Mouse (Mus musculus): Measurements from ENCODE around the gene Pou6f2.

Pou6f2 gene

DNA sequence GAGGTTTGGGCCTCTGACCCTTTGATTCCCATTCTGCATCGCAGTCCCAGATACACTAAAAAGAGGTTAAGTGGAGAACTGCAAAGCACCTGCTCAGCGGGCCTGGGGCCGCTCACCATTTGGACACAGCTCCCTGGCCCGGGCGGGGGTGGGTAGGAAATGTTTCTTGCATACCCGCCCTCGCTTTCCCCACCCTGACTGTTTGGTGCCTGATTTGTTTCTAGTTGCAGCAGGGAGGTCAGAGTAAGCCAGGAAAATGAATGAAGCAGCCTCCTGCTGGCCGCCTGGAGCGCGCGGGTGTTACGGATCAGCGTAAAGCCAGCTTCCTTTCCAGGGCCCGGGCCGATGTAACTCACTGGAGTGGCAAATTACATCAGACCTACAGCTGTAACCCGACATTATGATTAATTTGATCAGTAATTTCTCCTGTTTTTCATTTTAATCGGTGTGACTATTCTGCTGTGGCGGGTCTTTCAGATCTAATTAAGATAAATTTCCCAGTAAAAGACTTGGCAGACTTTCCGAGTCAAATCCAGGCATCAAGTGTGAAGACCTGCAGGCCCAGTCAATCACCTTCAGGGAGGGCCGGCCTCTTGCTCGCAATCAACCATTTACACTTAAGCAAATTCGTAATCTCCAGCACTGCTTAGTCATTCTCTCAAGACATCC lies 178.8 kb downstream of the Pou6f2 start:
- no peak for DNase-seq (ENCODE audit: low spot score in 2 of 2)

DNA sequence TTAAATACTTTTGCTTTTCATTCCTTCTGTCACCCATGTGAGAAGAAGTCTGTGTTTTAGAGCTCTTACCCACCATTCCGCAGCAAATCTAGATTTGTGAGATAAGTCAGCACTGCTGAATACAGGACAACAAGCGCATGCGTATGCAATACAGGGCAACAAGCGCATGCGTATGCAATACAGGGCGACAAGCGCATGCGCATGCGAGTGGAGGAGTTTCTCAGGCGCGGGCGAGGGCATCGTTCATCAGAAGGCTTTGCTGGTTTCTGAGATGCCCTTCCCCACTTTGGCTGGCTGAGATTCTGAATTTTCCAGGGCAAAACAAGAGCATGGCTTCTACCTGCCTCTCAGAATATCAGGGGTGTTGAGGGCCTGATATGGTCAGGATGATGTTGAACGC lies 186.2 kb downstream of the Pou6f2 start:
- no peak for DNase-seq (ENCODE audit: low spot score in 2 of 2)

DNA sequence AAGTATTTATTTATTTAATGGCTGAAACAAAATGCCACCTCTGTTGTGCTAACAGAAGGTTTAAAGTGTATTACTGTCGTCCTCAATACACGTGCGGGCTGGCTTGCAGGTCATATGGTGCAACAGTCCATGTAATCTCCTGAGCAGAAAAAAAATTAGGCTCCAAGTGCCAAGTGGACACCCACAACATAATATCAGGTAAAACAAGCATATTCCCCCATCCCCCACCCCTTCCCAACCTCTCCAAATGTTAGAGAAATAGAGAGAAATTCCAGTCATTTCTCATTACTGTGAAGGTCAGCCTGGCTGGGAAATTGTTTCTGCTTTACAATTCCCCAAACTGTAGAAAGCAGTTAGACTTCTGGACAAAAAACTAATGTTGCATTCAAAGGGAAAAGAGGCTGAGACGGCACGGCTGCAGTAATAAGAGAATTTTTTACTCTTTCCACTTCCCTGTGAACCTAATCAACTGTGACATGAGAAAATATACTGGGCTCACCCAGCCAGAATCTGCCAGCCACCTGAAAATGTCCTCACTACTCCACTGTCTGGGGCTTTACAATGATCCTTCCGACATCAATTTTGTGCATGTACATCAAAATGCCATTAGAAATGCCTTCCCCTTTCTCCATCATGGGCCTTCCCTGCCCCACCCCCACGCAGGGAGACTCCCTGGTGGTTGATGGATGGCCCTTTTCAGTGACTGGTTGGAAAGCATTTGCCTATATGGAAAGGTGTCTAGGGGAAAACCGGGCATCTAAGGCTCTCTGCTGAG lies 192.8 kb downstream of the Pou6f2 start:
- no peak for DNase-seq (ENCODE audit: low spot score in 2 of 2)

DNA sequence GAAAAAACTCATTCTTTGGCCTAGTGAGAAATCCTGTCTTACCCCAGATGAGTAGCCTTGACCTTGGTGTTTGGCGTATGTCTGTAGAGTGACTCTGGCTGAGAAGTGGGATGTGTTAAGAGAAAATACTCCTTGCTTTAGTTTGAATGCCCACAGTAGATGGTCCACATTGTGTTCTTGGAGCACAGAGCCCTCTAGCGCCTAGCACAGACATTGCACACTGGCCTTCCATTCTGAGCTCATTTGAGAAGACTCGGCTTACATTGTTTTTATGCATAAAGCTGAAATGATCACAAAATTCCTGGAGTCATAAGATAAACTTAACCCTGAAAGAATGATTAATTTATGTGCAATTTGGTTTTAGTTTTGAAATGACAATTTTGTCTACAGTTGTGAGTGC lies 223.5 kb downstream of the Pou6f2 start:
- DNase-seq (ENCODE audit: low spot score in 2 of 2) = no peak

DNA sequence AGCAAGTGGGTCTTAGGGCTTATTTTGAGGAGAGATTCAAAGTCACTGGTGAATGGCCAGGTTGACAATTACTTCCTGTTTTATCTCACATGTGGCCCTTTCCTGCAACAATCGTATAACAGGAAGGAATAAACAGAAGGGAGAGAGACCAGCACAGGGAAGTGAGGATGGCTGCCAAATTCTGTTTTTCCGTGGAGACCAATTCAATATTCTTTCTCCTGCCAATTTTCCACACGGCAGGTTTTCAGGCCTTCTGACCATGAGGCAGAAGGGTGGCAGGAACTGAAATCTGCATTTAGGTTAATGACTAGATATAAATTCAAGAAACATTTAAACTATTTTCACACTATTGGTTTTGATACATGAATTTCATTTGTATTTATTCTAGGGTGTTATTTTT lies 224.5 kb downstream of the Pou6f2 start:
- DNase-seq (ENCODE audit: low spot score in 2 of 2) = no peak

DNA sequence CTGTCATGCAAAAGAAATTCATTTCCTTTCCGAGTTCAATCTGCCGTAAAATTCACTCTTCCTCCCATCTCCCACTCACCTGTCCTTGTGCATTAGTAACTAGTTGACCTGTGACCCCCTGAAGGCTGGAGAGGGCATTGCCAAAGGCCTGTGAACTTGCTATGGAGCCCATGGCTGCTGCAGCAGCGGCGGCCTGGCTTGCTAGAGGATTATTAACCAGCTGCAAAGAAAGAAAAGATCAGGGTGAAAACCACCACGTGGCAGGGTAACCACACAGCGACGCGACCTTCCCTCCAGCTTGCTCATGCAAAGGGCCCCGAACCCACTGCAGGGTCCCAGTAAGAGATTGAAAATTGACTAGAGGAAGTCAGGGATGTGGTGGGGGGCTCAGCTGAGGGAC lies 225.2 kb downstream of the Pou6f2 start:
- DNase-seq (ENCODE audit: low spot score in 2 of 2) = no peak

DNA sequence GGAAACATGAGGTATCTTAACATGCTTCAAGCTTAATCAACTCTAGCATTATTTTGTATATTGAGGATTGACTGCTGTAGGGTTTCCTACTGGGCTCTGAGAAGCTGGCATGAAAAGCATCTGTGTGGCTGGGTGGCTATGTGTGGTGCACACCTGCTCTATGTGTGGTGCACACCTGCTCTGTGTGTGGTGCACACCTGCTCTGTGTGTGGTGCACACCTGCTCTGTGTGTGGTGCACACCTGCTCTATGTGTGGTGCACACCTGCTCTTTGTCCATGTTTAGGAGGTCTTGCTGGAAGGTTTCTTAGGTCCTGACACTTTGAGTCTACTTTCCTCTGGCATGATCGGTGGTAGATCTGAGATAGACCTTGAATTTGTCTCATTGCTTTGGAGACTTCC lies 233.3 kb downstream of the Pou6f2 start:
- no peak for DNase-seq (ENCODE audit: low spot score in 2 of 2)

DNA sequence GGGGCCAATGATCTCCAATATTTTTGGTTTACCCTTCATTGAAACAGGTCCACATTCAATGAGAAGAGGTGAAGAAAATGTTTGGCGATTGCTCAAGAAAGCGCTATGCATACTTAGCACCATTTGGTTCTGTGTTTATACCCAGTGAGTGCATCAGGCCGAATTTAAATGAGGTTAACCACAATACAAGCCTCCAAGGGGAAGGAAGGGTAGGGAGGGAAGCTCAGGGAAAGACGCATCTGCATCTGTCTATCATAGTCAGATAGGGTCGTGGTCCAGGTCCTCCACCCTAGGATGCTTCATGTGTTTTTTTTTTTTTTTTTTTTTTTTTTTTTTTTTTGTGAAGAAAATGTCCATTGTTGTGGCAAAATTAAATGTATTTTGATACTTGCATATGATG lies 236.9 kb downstream of the Pou6f2 start:
- DNase-seq (ENCODE audit: low spot score in 2 of 2) = no peak

DNA sequence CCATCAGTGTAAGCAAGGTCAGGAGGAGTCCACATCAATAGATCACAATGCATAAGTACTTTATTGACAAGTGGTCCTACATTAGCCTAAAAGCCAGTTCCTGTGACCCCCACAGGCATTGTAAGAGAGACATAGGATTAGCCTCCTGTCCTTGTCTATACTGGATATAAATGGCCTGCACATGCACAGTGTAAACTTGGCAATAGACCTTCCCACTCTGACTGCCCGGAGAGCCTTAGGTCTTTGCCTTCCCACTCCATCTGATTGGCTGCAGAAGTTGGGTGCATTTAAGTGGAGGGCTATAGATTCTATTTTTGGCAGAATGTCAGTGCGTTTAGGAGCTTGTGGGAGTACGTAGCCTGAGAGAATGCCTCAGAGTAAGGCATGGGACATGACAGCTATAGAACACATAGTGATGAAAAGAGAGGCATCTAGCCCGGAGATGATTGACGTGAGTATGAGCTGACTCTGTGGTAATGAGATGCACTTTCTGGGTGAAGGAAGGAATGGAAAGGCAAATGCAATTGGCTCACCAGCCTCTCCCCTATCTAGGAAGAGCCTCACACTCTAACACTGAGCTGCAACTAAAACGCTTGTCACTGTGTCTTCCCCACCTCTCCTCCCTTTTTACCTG lies 243.4 kb downstream of the Pou6f2 start:
- no peak for DNase-seq (ENCODE audit: low spot score in 2 of 2)

DNA sequence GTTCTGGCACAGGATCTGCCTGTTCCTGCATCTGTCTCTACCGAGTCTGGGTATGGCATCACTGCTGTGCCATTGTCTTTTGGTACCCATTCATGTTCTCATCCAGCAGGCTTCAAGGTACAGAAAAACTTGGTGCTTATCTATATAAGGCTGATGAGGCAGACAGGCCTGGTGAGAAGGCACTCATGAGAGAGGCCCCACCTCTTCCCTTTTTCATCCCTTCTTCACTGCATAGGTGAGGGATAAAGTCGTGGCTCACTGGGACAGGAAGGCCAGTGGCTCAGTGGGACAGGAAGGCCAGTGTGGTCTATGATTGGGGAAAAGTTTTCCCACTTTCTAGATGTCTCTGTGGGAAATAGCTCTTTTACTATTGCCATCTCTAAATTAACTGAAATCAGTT lies 263.8 kb downstream of the Pou6f2 start:
- no peak for DNase-seq (ENCODE audit: low spot score in 2 of 2)

DNA sequence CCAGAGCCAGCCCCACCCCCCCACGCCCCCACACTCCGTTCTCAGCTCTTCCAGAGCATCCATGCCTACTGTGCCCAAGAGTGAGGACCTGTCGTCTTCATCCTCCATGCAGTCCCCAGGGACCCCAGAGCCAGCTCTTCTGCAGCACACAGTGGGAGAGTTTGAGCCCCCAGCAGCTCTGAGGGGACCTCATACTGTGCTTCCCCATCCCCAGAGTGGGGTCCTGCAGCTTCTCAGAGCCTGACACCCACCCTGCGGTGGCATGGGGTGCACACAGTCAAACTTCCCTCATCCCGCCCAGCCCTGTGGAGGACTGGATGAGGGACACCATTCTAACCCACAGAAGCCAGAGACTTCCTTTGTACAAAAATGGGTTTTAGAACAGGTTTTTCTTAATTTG lies 264.3 kb downstream of the Pou6f2 start:
- DNase-seq (ENCODE audit: low spot score in 2 of 2) = no peak

DNA sequence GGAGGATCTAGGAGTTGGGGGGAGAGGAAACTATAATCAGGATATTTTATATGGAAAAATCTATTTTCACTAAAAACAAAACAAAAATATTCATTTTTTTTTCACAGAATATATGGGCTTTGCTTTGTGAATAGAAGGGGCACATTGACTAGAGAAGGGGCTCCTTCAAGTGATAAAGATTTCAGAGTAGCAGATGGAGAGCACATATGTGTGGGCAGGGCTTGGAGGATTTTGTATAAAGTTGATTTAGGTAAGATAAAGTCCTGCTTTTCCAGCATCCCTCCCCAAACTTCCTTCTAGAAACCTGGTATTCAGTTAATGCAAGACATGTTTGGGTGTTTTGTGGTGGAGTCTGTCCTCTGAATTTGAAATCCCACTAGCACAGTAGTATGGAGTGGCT lies 266.2 kb downstream of the Pou6f2 start:
- DNase-seq (ENCODE audit: low spot score in 2 of 2) = no peak

DNA sequence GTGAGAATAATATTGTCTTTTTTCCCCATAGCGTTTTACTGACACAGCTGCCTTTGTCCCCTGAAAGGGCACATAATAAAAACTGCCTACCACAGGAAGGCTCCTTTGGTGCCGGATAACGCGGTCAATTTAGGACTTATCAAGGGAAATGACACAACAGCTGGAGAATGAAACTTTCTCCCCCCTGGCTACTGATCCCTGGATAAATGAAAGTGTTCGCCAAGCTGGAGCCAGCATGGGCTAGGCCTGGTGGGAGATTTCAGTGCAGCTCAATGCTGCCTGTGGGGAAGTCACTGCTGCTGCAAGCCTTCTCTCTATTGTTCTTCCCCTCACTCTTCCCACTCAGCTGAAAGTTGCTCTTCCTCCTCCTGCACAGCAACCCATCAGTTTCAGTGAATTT lies 267.8 kb downstream of the Pou6f2 start:
- no peak for DNase-seq (ENCODE audit: low spot score in 2 of 2)

DNA sequence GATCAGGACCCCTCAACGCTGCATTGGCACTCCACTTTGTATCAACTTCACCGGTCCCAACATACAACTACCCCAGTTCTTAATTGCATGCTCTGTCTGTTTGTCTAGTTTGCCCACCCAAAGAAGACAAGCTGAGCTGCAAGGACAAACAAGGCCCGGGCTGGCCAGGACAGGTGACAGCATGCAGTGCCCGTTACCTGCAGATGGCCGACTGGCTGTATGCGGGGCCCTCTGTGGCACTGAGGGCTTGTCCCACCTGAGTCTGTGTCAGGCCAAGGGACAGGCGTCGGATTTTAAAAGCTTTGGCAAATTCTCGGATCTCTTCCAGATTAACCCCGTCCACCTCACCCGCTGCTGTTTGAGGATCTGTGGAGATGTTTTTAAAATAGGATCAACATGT lies 268.7 kb downstream of the Pou6f2 start:
- DNase-seq (ENCODE audit: low spot score in 2 of 2) = no peak

DNA sequence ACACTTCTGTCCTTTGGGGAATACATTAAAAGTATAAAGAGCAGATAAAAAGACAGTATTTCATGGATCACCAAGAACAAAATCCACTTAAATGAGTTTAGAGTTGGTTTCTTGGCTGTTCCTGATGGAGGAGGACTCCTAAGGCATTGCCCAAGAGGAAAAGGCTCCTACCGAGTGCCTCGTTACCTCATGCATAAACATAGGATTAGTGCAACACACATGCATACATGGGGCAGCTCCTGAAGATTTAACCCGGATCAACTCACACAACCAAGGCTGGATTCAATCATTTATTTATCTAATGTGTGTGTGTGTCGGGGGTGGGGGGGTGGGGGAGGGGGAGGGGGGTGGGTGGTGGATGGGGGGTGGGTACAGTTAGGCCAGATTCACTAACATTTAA lies 269.4 kb downstream of the Pou6f2 start:
- DNase-seq (ENCODE audit: low spot score in 2 of 2) = no peak

DNA sequence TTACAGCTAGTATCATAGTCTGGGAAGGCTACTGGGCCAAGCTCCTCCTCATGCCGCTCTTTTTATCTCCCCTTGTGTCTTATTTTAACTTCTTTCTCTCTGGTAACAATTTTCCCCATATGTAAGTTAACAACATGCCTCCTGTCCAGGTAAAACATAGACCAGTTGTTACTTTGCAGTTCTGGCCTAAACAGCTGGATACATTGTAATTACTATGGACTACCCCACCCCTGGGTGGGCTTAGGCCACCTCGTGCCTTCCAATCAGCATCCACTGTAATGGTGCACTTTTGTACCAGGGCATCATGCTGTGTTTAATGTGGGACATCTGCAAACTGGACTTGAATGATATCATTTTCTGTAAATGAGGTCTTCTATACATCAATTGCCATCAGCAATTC lies 271.4 kb downstream of the Pou6f2 start:
- DNase-seq (ENCODE audit: low spot score in 2 of 2) = no peak

DNA sequence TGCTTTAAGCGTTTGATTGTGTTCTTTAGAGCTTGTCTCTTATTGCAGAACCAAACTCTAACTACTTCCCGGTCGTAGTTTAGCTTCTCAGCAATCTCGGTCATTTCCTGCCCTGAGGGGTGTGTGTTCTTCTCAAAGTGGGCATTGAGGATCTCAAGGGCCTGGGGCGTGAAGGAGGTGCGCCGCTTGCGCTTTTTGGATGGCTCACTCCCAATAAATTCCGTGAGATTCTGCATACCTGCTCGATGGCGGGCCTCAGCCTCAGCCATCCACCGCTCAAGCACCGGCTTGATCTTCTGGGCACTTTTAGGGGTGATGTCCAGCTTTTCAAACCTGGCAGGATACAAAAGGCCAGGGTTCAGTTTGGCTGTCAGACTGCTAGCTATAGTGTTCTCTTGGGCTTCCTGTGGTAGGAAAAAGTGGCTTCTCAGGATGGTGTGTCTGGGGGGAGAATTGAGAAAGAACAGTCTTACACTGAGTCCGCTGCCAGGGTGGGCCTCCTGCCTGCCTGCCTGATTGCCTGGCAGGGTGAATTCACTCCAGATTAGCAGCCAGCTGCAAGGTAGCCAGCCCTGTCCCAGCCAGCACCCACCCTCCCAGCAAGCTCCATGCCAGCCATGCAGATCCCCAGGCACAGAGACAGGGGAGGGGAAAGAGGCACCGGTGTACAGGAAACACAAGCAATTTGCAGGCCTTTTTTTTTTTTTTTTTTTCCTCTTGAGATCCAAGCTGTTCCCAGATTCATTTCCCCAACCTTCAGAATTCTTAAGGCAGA lies 272.1 kb downstream of the Pou6f2 start:
- no peak for DNase-seq (ENCODE audit: low spot score in 2 of 2)

DNA sequence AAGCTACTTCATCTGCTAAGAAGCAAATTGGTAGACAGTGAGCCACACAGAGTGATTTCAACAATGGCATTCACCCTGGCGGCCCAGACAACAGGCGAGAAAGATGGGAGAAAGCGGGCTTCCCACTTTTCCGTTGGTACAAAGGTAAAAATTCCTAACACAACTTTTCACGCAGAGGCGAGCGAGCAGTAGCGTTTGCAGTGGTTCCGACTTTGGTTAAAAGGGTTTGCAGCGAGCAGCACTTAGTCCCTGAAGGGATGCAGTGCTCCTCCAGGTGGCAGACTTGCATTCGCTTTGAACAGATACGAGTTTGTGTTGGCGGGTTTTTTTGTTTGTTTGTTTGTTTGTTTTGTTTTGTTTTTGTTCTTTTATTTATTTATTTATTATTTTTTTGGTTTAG lies 273.1 kb downstream of the Pou6f2 start:
- DNase-seq (ENCODE audit: low spot score in 2 of 2) = peak in 1 of 2 experiments; percentile 35

DNA sequence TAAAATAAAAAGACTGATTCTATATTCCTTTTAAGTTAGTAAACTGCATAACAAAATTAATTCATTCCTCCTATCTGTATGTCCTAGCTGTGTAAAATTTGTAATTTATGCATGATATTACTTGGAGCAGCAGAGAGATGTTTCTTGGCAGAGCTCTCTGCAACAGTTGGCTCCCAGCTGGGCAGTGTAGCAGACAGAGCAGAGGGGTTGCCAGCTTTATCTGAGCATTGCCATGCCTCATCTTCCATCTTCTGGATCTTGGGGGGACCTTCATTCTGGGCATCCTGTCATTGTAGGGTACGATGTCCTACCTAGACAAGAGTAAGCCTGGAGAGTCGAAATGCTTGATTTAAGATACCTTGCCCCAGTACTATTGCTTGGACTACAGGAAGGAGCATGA lies 277.1 kb downstream of the Pou6f2 start:
- no peak for DNase-seq (ENCODE audit: low spot score in 2 of 2)

DNA sequence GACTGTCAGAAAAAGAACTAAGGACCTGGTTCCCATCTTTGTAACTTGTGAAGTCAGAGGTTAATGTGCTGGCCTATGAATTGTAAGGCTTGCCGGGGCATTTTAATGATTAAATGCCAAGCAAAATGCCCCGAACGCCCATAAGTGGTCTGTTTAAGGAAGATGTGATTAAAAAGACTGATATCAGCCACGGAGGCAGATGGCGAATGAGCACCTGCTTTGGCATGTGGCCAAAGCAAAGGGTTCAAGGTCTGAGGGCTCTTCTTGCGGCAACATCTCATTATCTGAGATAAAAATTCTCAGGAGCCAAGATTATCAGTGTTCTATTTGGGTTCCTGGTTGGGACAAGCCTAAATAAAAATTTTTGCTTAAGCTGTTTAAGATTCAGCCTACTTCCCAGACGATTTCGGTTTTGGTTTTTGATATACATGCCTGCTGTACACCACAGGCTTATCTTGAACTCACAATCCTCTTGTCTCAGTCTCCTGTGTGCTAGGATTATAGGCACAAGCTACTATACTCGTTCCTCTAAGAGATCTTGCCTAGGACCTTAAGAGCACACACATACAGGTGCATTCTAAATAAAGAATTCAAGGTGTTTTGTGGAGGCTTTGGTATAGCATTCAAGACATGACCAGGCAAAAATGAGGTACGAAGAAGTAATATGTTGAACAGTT lies 315.9 kb downstream of the Pou6f2 start:
- no peak for DNase-seq (ENCODE audit: low spot score in 2 of 2)

All from urinary bladder, adult 18-20 months (tissue).